15 mouse cellular contexts compared by ENCODE assay signal in the genomic region with DNA sequence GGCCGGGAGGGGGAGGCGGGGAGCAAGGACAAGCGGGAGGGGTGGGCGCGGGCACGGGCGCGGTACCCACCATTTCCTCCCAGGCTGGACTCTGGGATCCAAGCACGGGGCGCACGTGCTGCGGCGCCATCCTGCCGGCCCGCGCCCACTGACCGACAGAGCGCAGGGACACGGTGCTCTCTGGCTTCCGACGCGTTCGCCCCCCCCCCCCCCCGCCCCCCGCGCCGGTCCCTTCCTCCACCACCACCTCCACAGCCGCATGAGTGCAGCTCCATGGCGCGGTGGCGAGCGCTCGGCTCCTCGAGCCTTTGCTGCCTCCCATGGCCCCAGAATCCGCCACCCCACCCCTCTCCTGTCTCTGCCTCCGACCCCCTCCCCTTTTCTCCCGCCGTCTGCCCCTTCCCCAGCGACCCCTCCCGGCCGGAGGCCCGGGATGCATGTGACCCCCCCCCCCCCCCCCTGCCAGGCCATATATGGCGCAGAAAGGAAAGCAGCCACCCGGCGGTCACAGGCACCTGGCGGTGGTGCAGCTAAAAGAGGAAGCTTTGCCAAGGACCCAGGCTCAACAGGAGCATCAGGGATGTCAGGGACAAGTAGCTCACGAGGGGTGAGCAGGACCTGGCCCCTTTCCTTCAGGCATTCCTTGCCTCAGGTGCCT. TPM values are rescaled to one million over a fixed set of nuclear protein-coding genes. Genes with fewer than 3 reads are reported as not detected.
"Had no signal": no experiment of that assay in that cellular context is flagged by ENCODE, and none has a peak within 500 bp of the region (broad histone marks: within the 10 kb centered on the region; RNA-seq: fewer than 3 reads in every experiment).

No protein-coding gene starts in this region.

RNA-seq across cellular contexts. Expression of a gene that starts 5.0 kb away (rescaled TPM):
- total RNA-seq: neutrophil, adult 5-6 weeks had no signal
- polyA plus RNA-seq: kidney, adult 2 months; liver, embryonic 12.5 days; liver, embryonic 16.5 days; myocyte had no signal

RNA-seq across cellular contexts. Expression of a gene that starts 17.3 kb away (rescaled TPM):
- total RNA-seq: layer of hippocampus, adult 18-20 months; layer of hippocampus, postnatal 36 days; left cerebral cortex, adult 8-10 months; left cerebral cortex, postnatal 25 days; megakaryocyte progenitor cell, adult 5-6 weeks; neutrophil, adult 5-6 weeks had no signal
- polyA plus RNA-seq: kidney, adult 2 months; kidney, embryonic 16.5 days; limb, embryonic 11.5 days; limb, embryonic 15.5 days; liver, embryonic 12.5 days; liver, embryonic 16.5 days; lung, embryonic 15.5 days; myocyte; stomach, postnatal 0 days had no signal
